Mouse (Mus musculus): ENCODE results near the gene AI661453. TPM values are rescaled to one million over a fixed set of nuclear protein-coding genes. Genes with fewer than 3 reads are reported as not detected.

The AI661453 gene
- total RNA-seq, 1 experiment, result 2.2 TPM

- no peak overlapping the region for H3K27ac ChIP-seq (ENCODE audit: insufficient read depth, low read depth, low read length, poor library complexity, severe bottlenecking)
Measured at GRCm38 (mm10) chr17:47465016-47465415, 28.6 kb downstream of the AI661453 start.

GRCm38 (mm10) chr17:47466284-47466683 is 29.9 kb downstream of the AI661453 start:
- Histone ChIP-seq H3K27ac (ENCODE audit: insufficient read depth, low read depth, low read length, poor library complexity, severe bottlenecking) (no peak overlapping the region), H3K9ac (ENCODE audit: insufficient read depth, low read depth, low read length, poor library complexity, severe bottlenecking) (peak overlapping the region; percentile 41; the same call in 1 of the 2 replicates), H3K4me1 (ENCODE audit: control insufficient read depth in 2 of 2, insufficient read depth in 2 of 2, low read length in 2 of 2, poor library complexity in 1 of 2) (peaks cover 0 to 35% of the 10 kb centered on the region in 2 experiments; a peak in 3 of 4 replicates), H3K36me3 (ENCODE audit: control insufficient read depth, insufficient read depth, low read length, poor library complexity, severe bottlenecking) (peaks cover 4% of the 10 kb centered on the region; the same call in 1 of the 2 replicates), H3K9me3 (ENCODE audit: control insufficient read depth, insufficient read depth, low read depth, low read length) (no peaks in the 10 kb centered on the region), H3K4me3 (ENCODE audit: insufficient read depth in 1 of 2, low read depth in 1 of 2, low read length in 2 of 2, poor library complexity in 1 of 2, severe bottlenecking in 1 of 2) (no peak overlapping the region)
- no peak for TF ChIP-seq MAFK (IDR thresholded peaks at IDR 0.05; ENCODE audit: insufficient read depth, low read depth, low read length)
- DNase-seq (ENCODE audit: low read depth, low spot score), result no peak
- in situ Hi-C loops (cut with MboI; ENCODE audit: low sequenced_read_pairs in 2 of 2, unreplicated experiment in 2 of 2), result no loop called here

More at GRCm38 (mm10) chr17:47465016-47465415, 28.6 kb downstream of the AI661453 start:
- H3K9me3 ChIP-seq (ENCODE audit: control insufficient read depth, insufficient read depth, low read depth, low read length), result no peaks in the 10 kb centered on the region
- in situ Hi-C loops (cut with MboI; ENCODE audit: low sequenced_read_pairs in 2 of 2, unreplicated experiment in 2 of 2), result no loop called here
- H3K36me3 ChIP-seq (ENCODE audit: control insufficient read depth, insufficient read depth, low read length, poor library complexity, severe bottlenecking), result peaks cover 3% of the 10 kb centered on the region; the same call in 1 of the 2 replicates
- no peak for DNase-seq (ENCODE audit: low read depth, low spot score)
- H3K9ac ChIP-seq (ENCODE audit: insufficient read depth, low read depth, low read length, poor library complexity, severe bottlenecking), result no peak overlapping the region
- peaks cover 0 to 35% of the 10 kb centered on the region in 2 experiments; a peak in 3 of 4 replicates for H3K4me1 ChIP-seq (ENCODE audit: control insufficient read depth in 2 of 2, insufficient read depth in 2 of 2, low read length in 2 of 2, poor library complexity in 1 of 2)
- TF ChIP-seq ZC3H11A (IDR thresholded peaks at IDR 0.05; ENCODE audit: borderline replicate concordance, low read depth, low read length) (no peak), MAFK (IDR thresholded peaks at IDR 0.05; ENCODE audit: insufficient read depth, low read depth, low read length) (no peak), ZNF384 (IDR thresholded peaks at IDR 0.05; ENCODE audit: low read depth, low read length) (no peak), HCFC1 (IDR thresholded peaks at IDR 0.05; ENCODE audit: borderline replicate concordance, insufficient read depth, low read length) (no peak), CHD2 (IDR thresholded peaks at IDR 0.05; ENCODE audit: low read depth, low read length) (no peak)
- no peak overlapping the region for H3K4me3 ChIP-seq (ENCODE audit: insufficient read depth in 1 of 2, low read depth in 1 of 2, low read length in 2 of 2, poor library complexity in 1 of 2, severe bottlenecking in 1 of 2)

- no peak for DNase-seq (ENCODE audit: low read depth, low spot score)
Measured at GRCm38 (mm10) chr17:47467659-47468058, 31.2 kb downstream of the AI661453 start.

GRCm38 (mm10) chr17:47468063-47468462 is 31.6 kb downstream of the AI661453 start:
- peaks cover 0 to 33% of the 10 kb centered on the region in 2 experiments; a peak in 3 of 4 replicates for H3K4me1 ChIP-seq (ENCODE audit: control insufficient read depth in 2 of 2, insufficient read depth in 2 of 2, low read length in 2 of 2, poor library complexity in 1 of 2)
- H3K4me3 ChIP-seq (ENCODE audit: insufficient read depth in 1 of 2, low read depth in 1 of 2, low read length in 2 of 2, poor library complexity in 1 of 2, severe bottlenecking in 1 of 2), result peak overlapping the region; percentile 67 to 68
- H3K36me3 ChIP-seq (ENCODE audit: control insufficient read depth, insufficient read depth, low read length, poor library complexity, severe bottlenecking), result peaks cover 4% of the 10 kb centered on the region; the same call in 1 of the 2 replicates
- H3K9ac ChIP-seq (ENCODE audit: insufficient read depth, low read depth, low read length, poor library complexity, severe bottlenecking), result peak overlapping the region; percentile 59
- TF ChIP-seq MAFK (IDR thresholded peaks at IDR 0.05; ENCODE audit: insufficient read depth, low read depth, low read length), result no peak
- no peak for TF ChIP-seq ZNF384 (IDR thresholded peaks at IDR 0.05; ENCODE audit: low read depth, low read length)
- TF ChIP-seq CHD2 (IDR thresholded peaks at IDR 0.05; ENCODE audit: low read depth, low read length), result no peak
- no peak for TF ChIP-seq HCFC1 (IDR thresholded peaks at IDR 0.05; ENCODE audit: borderline replicate concordance, insufficient read depth, low read length)
- TF ChIP-seq ZC3H11A (IDR thresholded peaks at IDR 0.05; ENCODE audit: borderline replicate concordance, low read depth, low read length), result no peak
- no peak for DNase-seq (ENCODE audit: low read depth, low spot score)
- in situ Hi-C loops (cut with MboI; ENCODE audit: low sequenced_read_pairs in 2 of 2, unreplicated experiment in 2 of 2), result no loop called here
- no peaks in the 10 kb centered on the region for H3K9me3 ChIP-seq (ENCODE audit: control insufficient read depth, insufficient read depth, low read depth, low read length)
- no peak overlapping the region for H3K27ac ChIP-seq (ENCODE audit: insufficient read depth, low read depth, low read length, poor library complexity, severe bottlenecking)

More at GRCm38 (mm10) chr17:47467659-47468058, 31.2 kb downstream of the AI661453 start:
- in situ Hi-C loops (cut with MboI; ENCODE audit: low sequenced_read_pairs in 2 of 2, unreplicated experiment in 2 of 2), result no loop called here
- Histone ChIP-seq H3K4me1 (ENCODE audit: control insufficient read depth in 2 of 2, insufficient read depth in 2 of 2, low read length in 2 of 2, poor library complexity in 1 of 2) (peaks cover 0 to 31% of the 10 kb centered on the region in 2 experiments; a peak in 3 of 4 replicates), H3K36me3 (ENCODE audit: control insufficient read depth, insufficient read depth, low read length, poor library complexity, severe bottlenecking) (peaks cover 4% of the 10 kb centered on the region; the same call in 1 of the 2 replicates), H3K9ac (ENCODE audit: insufficient read depth, low read depth, low read length, poor library complexity, severe bottlenecking) (no peak overlapping the region), H3K27ac (ENCODE audit: insufficient read depth, low read depth, low read length, poor library complexity, severe bottlenecking) (no peak overlapping the region), H3K9me3 (ENCODE audit: control insufficient read depth, insufficient read depth, low read depth, low read length) (no peaks in the 10 kb centered on the region), H3K4me3 (ENCODE audit: insufficient read depth in 1 of 2, low read depth in 1 of 2, low read length in 2 of 2, poor library complexity in 1 of 2, severe bottlenecking in 1 of 2) (peak overlapping the region; percentile 67 to 68; a peak in 2 of 4 replicates)
- no peak for TF ChIP-seq ZC3H11A (IDR thresholded peaks at IDR 0.05; ENCODE audit: borderline replicate concordance, low read depth, low read length)
- no peak for TF ChIP-seq HCFC1 (IDR thresholded peaks at IDR 0.05; ENCODE audit: borderline replicate concordance, insufficient read depth, low read length)
- TF ChIP-seq MAFK (IDR thresholded peaks at IDR 0.05; ENCODE audit: insufficient read depth, low read depth, low read length), result no peak
- TF ChIP-seq ZNF384 (IDR thresholded peaks at IDR 0.05; ENCODE audit: low read depth, low read length), result no peak
- TF ChIP-seq CHD2 (IDR thresholded peaks at IDR 0.05; ENCODE audit: low read depth, low read length), result no peak
